Mouse (Mus musculus): ENCODE results near the gene Pkig. TPM values are rescaled to one million over a fixed set of nuclear protein-coding genes. Genes with fewer than 3 reads are reported as not detected.

Pkig gene
- 105 and 113 TPM in 2 replicates for polyA plus RNA-seq (2015; fragmentation: Nextera tagmentation; extraction: Ambion mirVana)

DNA sequence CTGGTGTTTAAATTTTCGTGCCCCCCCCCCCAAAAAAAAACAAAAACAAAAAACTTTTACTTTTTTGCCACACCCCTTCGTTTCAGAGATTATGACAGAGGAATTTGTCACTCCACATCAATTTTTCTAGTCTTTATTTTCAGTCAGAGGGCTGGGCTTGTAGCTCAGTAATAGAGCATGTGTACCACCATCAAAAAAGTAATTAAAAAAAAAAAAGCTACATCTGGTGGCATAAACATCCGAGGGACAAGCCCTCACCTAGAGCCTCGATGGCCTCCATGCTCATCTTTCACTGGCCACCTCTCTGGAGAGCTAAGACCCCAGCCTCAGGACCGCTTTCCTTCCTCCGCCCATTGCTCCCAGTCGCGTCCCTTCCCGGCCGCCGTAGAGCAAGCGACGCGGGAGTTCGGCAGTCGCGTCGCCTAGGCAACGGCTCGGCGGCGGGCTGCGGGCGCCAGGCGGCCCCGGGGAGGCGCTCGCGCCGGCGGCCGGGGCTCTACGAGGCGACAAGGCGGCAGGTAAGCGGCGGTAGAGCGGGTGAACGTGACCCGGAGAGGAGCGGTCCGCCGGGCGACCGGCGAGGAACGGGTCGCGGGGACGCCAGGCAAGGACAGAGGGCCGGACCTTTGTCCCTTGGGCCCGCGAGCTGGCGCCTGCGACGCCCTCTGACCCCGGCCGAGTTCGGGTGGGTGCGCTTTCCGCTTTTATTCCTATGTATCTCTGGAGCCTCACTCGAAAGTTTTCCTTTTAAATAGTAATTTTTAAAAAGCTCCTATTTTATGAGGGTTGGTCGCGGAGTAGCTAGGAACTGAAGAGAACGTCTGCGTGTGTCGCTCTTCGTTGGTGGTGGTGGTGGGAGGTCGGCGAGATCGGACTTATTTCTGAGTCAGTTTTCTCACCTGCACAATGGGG, at the start of gene Pkig:
TSS of gene Pkig (plus strand) at position 412 of the 912 bp plus-strand sequence.
- Histone ChIP-seq H3K36me3 (no peaks in the 10 kb centered on the region), H3K9ac (peak within 1 kb of the TSS; percentile 85), H3K4me1 (peaks cover 17% of the 10 kb centered on the region), H3K27ac (peak within 1 kb of the TSS; percentile 68), H3K9me3 (no peaks in the 10 kb centered on the region), H3K4me2 (peak within 1 kb of the TSS; percentile 60), H3K4me3 (peak within 1 kb of the TSS; percentile 85), H3K27me3 (no peaks in the 10 kb centered on the region)
- peak; percentile 72 for ATAC-seq (ENCODE audit: insufficient number of reproducible peaks, insufficient read depth, low FRiP score, low TSS enrichment, low read depth)
- WGBS: under 1% methylated on average over 71 of the region's 71 CpGs

DNA sequence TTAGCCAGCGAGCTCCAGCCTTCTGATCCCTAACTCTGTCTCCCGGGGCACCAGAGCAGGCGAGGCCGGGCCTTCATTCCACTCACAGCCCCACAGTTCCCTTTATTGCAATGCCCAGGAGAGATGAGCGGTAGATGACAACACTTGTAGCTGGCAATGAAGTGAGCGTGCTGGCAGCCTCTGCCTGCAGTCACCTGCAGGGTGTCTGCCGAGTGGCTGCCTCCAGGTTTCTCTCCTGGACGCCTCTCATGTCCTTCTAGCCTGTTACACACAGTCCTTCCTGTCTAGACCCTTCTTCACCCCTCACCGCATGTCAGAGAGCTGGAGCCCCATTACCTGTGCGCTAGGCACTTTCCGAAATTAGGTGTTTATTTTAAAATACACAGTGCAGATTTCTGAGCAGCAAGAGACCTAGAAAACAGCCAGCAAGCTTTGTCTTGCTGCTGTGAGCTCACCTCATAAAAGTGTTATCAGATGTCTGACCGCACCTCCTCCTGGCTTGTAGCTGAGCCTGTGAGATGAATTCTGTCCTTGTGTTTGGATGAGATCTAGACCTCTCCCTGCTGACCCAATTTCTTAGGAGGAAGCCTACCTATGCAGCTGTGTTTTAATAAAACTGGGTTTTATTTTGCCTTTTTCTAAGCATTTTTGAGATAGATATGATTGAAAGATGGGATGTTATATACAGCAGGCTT, 48.8 kb upstream of the Pkig start:
- WGBS: 88% methylated on average over 12 of the region's 12 CpGs
- no peak overlapping the region for H3K27ac ChIP-seq
- H3K4me3 ChIP-seq: no peak overlapping the region
- H3K9ac ChIP-seq: no peak overlapping the region
- H3K9me3 ChIP-seq: no peaks in the 10 kb centered on the region
- no peak for ATAC-seq (ENCODE audit: insufficient number of reproducible peaks, insufficient read depth, low FRiP score, low TSS enrichment, low read depth)
- no peak overlapping the region for H3K4me2 ChIP-seq
- H3K36me3 ChIP-seq: peaks cover 62% of the 10 kb centered on the region
- H3K27me3 ChIP-seq: no peaks in the 10 kb centered on the region
- no peaks in the 10 kb centered on the region for H3K4me1 ChIP-seq

DNA sequence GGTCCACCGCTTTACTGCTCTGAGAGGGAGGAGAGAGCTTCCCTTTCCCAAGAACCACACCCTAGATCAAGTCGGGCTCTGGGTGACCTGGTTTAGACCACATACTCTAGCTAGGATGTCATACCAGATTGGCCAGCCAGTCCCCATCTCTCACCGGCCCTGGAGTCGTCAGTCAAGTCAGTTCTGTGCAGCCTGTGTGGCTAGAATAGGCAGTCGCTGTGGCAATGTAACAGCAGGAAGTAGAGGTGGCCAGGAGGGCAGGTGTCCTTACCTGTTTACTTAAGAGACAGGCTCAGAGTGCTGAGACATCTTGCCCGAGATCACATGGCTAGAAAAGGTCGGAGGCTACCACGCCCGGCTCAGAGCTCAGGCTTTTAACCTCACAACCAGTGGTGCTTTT, 47.0 kb upstream of the Pkig start:
- 0 out of 2 replicates have a peak overlapping the region, but pooled peaks have one; percentile 1 for H3K9ac ChIP-seq
- 62% methylated on average over 9 of the region's 9 CpGs for WGBS
- no peaks in the 10 kb centered on the region for H3K4me1 ChIP-seq
- H3K4me2 ChIP-seq: no peak overlapping the region
- H3K27me3 ChIP-seq: no peaks in the 10 kb centered on the region
- ATAC-seq (ENCODE audit: insufficient number of reproducible peaks, insufficient read depth, low FRiP score, low TSS enrichment, low read depth): no peak
- H3K9me3 ChIP-seq: no peaks in the 10 kb centered on the region
- H3K36me3 ChIP-seq: peaks cover 80% of the 10 kb centered on the region
- no peak overlapping the region for H3K4me3 ChIP-seq
- H3K27ac ChIP-seq: no peak overlapping the region

DNA sequence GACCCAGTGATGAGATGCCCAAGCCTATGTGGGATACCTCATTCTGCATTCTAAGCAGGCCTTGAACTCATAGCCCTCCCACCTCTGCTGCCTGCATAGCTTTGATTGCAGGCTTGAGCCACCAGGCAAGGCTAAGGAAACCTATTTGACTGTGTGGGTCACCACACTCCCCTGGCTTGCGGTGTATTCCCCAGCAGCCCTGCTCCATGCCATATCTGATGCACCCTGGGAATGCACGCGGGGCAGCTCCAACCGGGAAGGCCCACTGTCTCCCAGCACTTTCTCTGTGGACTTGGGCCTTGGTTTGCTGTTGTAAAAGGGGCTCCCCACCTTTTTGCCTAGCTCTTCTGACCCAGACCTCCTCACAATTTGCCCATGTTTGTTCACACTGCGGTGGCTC, 45.0 kb upstream of the Pkig start:
- no peak overlapping the region for H3K9ac ChIP-seq
- no peaks in the 10 kb centered on the region for H3K27me3 ChIP-seq
- ATAC-seq (ENCODE audit: insufficient number of reproducible peaks, insufficient read depth, low FRiP score, low TSS enrichment, low read depth): no peak
- H3K4me3 ChIP-seq: no peak overlapping the region
- no peaks in the 10 kb centered on the region for H3K9me3 ChIP-seq
- no peak overlapping the region for H3K4me2 ChIP-seq
- 91% methylated on average over 5 of the region's 5 CpGs for WGBS
- no peaks in the 10 kb centered on the region for H3K4me1 ChIP-seq
- H3K27ac ChIP-seq: no peak overlapping the region
- peaks cover 88% of the 10 kb centered on the region for H3K36me3 ChIP-seq

DNA sequence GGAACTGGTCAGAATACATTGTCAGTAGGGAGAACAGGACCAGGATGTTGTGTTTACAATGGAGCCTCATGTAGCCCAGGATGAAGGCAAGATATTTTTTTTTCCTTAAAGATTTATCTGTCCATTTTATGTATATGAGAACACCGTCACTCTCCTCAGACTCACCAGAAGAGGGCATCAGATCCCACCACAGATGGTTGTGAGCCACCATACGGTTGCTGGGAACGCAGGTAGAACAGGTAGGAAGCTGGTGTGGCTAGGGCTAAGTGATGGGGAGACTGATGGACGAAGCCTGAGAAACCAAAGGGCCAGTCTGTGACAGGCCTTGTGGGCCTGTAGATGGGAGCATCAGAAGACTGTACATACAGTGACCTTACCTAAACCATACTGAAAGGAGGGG, 44.2 kb upstream of the Pkig start:
- Histone ChIP-seq H3K27me3 (no peaks in the 10 kb centered on the region), H3K4me3 (no peak overlapping the region), H3K9ac (no peak overlapping the region), H3K27ac (no peak overlapping the region), H3K36me3 (peaks cover 94% of the 10 kb centered on the region), H3K9me3 (no peaks in the 10 kb centered on the region), H3K4me1 (no peaks in the 10 kb centered on the region), H3K4me2 (no peak overlapping the region)
- no peak for ATAC-seq (ENCODE audit: insufficient number of reproducible peaks, insufficient read depth, low FRiP score, low TSS enrichment, low read depth)
- WGBS: 86% methylated on average over 4 of the region's 4 CpGs

DNA sequence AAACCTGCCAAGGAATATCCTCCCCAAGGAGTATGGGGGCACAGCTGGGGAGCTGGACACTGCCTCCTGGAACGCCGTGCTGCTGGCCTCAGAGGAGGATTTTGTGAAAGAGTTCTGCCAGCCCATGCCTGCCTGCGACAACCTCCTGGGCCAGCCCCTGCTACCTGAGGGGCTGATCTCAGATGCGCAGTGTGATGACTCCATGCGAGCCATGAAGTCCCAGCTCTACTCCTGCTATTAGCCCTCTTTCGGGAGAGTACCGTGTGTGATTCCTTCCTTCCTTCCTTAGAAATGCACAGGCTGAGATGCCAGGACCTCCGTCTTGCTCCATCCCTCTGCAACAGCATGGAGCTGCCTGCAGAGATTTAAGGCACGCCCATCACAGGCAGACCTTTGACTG, 42.8 kb upstream of the Pkig start:
- Histone ChIP-seq H3K9me3 (no peaks in the 10 kb centered on the region), H3K36me3 (peaks cover 95% of the 10 kb centered on the region), H3K4me3 (no peak overlapping the region), H3K4me2 (no peak overlapping the region), H3K27ac (no peak overlapping the region), H3K9ac (no peak overlapping the region), H3K4me1 (no peaks in the 10 kb centered on the region), H3K27me3 (no peaks in the 10 kb centered on the region)
- WGBS: 91% methylated on average over 9 of the region's 9 CpGs
- ATAC-seq (ENCODE audit: insufficient number of reproducible peaks, insufficient read depth, low FRiP score, low TSS enrichment, low read depth): no peak

DNA sequence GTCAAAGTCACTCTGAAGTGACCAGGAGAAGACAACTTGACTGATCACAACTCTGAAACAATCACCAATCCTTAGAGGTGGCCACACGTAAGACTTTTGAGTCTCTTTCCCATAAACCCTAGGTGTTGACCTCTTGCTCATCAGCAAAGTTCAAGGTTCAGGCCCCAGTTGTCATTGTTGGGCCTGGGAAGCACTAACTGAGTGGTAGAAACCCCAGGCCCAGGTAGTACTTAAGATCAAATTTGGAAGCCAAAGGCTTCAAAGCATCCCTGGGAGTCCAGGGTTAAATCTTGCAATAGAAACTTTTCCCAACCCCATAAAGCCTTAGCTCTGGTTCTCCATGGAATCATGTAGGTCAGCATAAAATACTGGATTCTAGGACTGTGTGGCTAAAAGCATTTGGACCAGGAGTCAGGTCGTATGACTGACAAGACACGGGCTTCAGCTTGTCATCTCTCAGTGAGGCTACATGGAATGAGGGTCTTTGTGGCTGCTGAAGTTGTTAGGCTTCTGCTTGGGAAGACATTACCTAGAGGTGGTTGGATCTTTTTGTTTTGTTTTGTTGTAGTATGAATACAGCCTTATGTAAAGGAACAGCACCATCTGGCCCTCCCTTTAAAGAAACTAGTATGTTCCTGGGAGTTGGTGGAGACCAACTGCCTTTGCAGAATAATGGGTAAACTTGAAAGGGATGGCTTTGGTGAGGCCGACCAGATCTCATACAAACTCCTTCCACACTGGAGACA, 42.1 kb upstream of the Pkig start:
- Histone ChIP-seq H3K4me1 (no peaks in the 10 kb centered on the region), H3K9me3 (no peaks in the 10 kb centered on the region), H3K36me3 (peaks cover 95% of the 10 kb centered on the region), H3K4me2 (no peak overlapping the region), H3K4me3 (no peak overlapping the region), H3K27me3 (no peaks in the 10 kb centered on the region), H3K27ac (no peak overlapping the region), H3K9ac (no peak overlapping the region)
- no peak for ATAC-seq (ENCODE audit: insufficient number of reproducible peaks, insufficient read depth, low FRiP score, low TSS enrichment, low read depth)
- 89% methylated on average over 4 of the region's 4 CpGs for WGBS

DNA sequence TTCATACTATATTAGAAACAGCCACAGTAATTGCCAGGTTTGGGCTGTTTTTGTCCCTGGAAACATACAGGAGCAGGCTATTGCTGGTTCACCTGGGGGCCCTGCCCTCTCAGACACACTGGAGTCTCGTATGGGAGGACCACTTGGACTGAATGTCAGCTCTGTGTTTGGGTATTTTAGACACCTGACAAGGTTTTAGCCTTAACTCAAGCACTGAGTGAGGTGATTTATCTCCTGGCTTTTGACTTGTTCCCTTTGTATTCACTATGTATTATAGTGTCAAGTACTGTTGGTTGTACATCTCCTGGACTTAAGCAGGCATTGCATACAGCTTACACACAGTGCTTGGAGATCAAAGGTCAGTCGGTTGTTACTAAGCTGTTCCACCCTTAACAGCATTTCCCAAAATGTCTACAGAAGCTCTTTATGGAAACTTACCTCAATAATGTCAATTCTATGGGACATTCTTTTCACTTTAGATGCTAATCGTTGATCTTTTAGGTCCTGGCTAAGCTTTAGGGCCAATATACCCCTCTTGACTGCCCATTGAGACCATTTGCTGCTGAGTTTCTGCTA, 41.4 kb upstream of the Pkig start:
- no peaks in the 10 kb centered on the region for H3K4me1 ChIP-seq
- 81% methylated on average over 3 of the region's 3 CpGs for WGBS
- no peak for ATAC-seq (ENCODE audit: insufficient number of reproducible peaks, insufficient read depth, low FRiP score, low TSS enrichment, low read depth)
- no peak overlapping the region for H3K4me3 ChIP-seq
- H3K4me2 ChIP-seq: no peak overlapping the region
- H3K9me3 ChIP-seq: no peaks in the 10 kb centered on the region
- H3K27me3 ChIP-seq: no peaks in the 10 kb centered on the region
- H3K27ac ChIP-seq: no peak overlapping the region
- no peak overlapping the region for H3K9ac ChIP-seq
- H3K36me3 ChIP-seq: peaks cover 93% of the 10 kb centered on the region

DNA sequence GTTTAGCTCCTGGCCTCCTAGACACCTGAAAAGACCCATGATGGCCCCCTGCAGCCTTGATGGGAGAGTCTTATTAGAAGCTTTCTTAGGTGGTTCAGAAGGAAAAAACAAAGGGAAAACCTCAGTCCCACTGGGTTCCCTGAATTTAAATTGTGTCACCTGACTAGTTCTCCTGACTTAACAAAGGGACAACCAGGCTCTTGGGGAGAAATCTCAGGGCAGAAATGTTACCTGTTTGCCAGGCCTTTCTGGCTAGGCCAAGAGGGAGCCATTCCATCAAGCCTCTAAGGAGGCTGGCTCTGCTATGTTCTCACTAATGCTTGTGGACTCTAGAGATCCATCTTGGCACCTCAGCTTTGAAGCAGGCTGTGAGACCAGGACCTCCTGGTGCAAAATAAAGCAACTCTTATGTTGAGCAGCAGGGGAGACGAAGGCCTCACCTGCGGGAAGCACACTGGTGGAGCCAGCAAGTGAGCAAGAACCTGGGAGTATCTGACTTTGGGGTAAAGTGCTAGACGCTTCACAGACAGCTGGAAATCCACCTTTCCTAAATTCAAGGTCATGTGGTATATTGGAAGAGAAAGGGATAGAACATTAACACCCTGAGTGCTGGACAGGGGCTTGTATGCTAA, 40.8 kb upstream of the Pkig start:
- no peak for ATAC-seq (ENCODE audit: insufficient number of reproducible peaks, insufficient read depth, low FRiP score, low TSS enrichment, low read depth)
- 84% methylated on average over 3 of the region's 3 CpGs for WGBS
- Histone ChIP-seq H3K36me3 (peaks cover 93% of the 10 kb centered on the region), H3K9me3 (no peaks in the 10 kb centered on the region), H3K27ac (no peak overlapping the region), H3K9ac (no peak overlapping the region), H3K4me2 (no peak overlapping the region), H3K4me3 (no peak overlapping the region), H3K27me3 (no peaks in the 10 kb centered on the region), H3K4me1 (no peaks in the 10 kb centered on the region)

DNA sequence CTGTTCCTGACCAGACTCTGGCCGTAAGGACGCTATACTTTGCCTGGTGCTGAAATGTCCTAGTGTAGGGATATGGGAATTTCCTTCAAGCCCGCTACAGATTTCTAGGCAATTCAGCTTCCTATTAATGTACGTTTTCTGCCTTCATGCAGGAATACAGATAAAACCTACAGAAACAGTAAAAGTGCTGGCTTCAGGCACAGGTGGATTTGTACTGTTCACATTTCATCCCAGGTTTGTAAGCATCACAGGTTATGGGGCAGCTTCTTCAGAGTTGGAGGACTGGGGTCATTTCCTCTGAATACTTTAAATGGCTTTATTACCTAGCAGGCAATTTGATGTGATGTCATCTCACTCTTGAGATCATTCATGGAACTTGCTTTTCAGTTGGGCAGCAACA, 40.3 kb upstream of the Pkig start:
- Histone ChIP-seq H3K4me3 (no peak overlapping the region), H3K27ac (no peak overlapping the region), H3K9ac (no peak overlapping the region), H3K9me3 (no peaks in the 10 kb centered on the region), H3K4me1 (no peaks in the 10 kb centered on the region), H3K4me2 (no peak overlapping the region), H3K36me3 (peaks cover 96% of the 10 kb centered on the region), H3K27me3 (no peaks in the 10 kb centered on the region)
- ATAC-seq (ENCODE audit: insufficient number of reproducible peaks, insufficient read depth, low FRiP score, low TSS enrichment, low read depth): no peak
- 89% methylated on average over 4 of the region's 4 CpGs for WGBS

DNA sequence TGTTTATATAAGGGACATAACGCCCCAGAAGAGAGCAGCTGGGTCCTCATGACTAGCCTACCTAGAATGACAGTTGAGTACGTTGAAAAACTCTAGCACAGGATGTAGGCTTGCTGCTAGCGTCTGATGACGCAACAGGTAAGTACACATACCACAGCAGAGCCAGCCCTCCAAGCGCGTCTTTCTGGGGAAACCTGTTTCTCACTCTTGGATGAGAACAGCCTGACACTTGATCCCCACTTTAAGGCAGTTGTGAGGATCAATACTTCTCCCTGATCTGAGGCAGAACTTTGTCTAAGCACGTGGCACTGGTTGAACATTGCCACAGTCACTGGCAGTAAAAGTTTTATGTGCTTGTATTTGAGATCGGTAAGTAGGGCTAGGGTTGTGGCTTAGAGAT, 37.7 kb upstream of the Pkig start:
- 77% methylated on average over 8 of the region's 8 CpGs for WGBS

More for the DNA sequence above, 37.7 kb upstream of the Pkig start:
- H3K36me3 ChIP-seq: peaks cover 90% of the 10 kb centered on the region
- H3K9me3 ChIP-seq: no peaks in the 10 kb centered on the region
- H3K4me3 ChIP-seq: no peak overlapping the region
- no peak overlapping the region for H3K9ac ChIP-seq
- no peak for ATAC-seq (ENCODE audit: insufficient number of reproducible peaks, insufficient read depth, low FRiP score, low TSS enrichment, low read depth)
- no peak overlapping the region for H3K4me2 ChIP-seq
- no peak overlapping the region for H3K27ac ChIP-seq
- no peaks in the 10 kb centered on the region for H3K27me3 ChIP-seq
- no peaks in the 10 kb centered on the region for H3K4me1 ChIP-seq

Data from embryonic facial prominence, embryonic 13.5 days (tissue).